Mouse (Mus musculus): ENCODE results near the gene Magix.

- TF ChIP-seq CTCF (conservative IDR thresholded peaks at IDR 0.05; ENCODE audit: low read length): no peak
- no peak for TF ChIP-seq NANOG (IDR thresholded peaks at IDR 0.05; ENCODE audit: borderline replicate concordance, low read length)
Observed at GRCm38 (mm10) chrX:7679405-7680056, 1.5 kb downstream of the Magix start.
